Mouse (Mus musculus) kidney, postnatal 36 days (tissue): ENCODE measurements around the gene Zc3h7a.
A peak's percentile ranks its signal among the peaks of the same experiment; 100 is the strongest.

ENCODE experiments used
- DNase-seq, 2 experiments: peaks; one replicate each; pipeline ENCODE4 v3.0.0; 2021 to 2022; ENCODE audit warnings: mixed read lengths in 2 of 2

The Zc3h7a gene

GRCm38 (mm10) chr16:11134348-11135344 lies 41.5 kb downstream of the Zc3h7a start, which contains the start of gene Txndc11:
Gene Txndc11, minus strand, starts transcription at chr16:11134650.
- DNase-seq: peak; percentile 99 to 100

- DNase-seq: peak in 1 of 2 experiments; percentile 19
These were observed 42.5 kb downstream of the Zc3h7a start for GRCm38 (mm10) chr16:11133476-11134347.

DNA sequence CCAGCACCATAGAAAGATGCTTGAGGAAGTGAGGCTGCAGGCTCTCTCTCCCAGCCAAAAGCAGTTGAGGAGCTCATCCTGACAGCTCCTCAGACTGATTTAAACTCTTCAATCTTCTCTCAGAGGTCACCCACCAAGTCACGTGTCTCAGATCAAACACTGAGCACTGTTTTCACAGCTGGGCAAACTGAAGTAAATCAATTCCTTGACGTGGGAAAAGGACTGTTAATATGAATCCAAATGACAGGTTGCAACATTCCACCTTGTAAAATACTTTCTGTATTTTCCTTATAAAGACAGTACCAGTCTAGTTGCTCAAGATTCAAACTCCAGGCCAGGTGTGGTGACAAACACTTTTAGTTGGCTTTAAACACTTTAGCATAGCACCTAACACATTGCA lies 43.4 kb downstream of the Zc3h7a start:
- DNase-seq: peak; percentile 13 to 20

DNA sequence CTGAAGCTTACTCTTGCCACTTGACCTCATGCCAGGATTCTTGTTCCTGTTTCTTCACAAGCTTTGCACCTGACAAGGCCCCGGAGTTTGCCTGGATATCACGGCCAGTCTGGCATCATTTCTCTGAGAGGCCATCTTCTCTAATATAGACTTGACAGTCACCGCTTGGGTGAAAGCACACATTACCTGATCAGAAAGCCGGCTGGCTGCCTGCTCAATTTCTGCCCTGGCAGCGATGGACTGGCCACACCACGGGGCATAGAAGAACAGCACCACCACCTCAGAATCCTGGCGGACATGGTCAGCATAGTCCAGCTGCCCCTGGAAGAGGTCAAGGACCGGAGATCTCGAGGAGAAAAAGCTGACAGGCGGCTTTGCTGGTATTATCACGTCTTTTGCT lies 47.9 kb downstream of the Zc3h7a start:
- peak; percentile 46 to 61 for DNase-seq

GRCm38 (mm10) chr16:11125371-11125770 lies 50.8 kb downstream of the Zc3h7a start:
- no peak for DNase-seq

- DNase-seq: no peak
These were observed 52.1 kb downstream of the Zc3h7a start for GRCm38 (mm10) chr16:11124110-11124509.

GRCm38 (mm10) chr16:11122625-11123024 lies 53.6 kb downstream of the Zc3h7a start:
- no peak for DNase-seq

GRCm38 (mm10) chr16:11109198-11109740 lies 66.9 kb downstream of the Zc3h7a start:
- peak in 1 of 2 experiments; percentile 9 for DNase-seq

- no peak for DNase-seq
These were observed 71.3 kb downstream of the Zc3h7a start for GRCm38 (mm10) chr16:11104905-11105304.

DNA sequence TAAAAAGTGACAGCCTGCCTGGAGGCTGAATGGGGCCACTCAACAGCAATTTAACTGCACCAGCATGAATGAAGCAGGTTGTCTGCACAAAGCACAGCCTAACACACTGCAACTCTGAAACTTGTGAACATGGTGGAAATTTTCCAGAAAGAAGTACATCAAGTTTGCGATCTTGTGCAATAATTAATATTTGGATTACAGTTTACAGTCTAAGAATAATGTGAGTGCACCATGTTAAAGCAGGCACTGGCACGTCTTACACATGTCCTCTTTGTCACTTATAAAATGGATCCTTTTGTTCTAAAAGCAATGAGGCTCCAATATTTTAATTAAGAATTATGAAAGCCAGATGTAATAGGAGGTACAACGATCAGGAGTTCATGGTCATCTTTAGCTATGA lies 78.9 kb downstream of the Zc3h7a start:
- DNase-seq: no peak

GRCm38 (mm10) chr16:11093717-11094386 lies 82.3 kb downstream of the Zc3h7a start:
- no peak for DNase-seq

DNA sequence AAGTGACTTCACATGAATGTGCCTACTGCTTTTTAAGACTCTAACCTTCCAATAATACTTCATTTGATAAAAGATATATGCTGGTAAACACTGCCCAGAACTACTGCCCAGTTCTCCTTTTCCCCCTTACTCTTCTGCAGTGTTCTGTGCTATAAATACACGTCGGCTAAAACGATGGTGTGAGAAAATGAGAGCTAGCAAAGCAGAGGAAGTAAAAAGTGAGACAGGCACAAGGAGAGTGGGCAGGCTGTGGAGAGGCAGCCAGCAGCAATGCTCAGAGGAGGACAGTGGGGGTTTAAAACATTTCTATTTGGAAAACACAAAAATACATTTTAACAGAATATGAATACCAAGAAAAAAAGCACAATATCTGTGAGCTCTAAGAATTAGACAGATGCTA lies 83.7 kb downstream of the Zc3h7a start:
- DNase-seq: no peak

DNA sequence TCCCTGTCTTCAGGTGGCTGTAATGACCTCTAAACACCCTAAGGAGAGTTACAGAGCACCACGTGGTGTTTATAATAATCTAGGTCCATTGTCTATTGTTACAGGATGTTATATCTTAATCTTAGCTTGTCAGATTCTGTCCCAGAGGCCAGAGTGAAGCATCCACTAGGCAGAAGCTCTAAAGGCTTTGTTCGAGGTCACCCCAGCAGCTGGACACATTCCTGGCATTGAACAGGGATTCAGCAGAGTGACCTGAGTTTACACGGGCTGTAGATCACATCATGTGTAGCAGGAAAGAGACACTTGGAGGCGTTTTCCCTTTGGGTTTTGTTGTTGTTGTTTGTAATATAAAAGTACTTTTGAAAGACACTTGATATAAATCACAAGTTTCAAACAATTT lies 84.1 kb downstream of the Zc3h7a start:
- peak; percentile 48 to 58 for DNase-seq

DNA sequence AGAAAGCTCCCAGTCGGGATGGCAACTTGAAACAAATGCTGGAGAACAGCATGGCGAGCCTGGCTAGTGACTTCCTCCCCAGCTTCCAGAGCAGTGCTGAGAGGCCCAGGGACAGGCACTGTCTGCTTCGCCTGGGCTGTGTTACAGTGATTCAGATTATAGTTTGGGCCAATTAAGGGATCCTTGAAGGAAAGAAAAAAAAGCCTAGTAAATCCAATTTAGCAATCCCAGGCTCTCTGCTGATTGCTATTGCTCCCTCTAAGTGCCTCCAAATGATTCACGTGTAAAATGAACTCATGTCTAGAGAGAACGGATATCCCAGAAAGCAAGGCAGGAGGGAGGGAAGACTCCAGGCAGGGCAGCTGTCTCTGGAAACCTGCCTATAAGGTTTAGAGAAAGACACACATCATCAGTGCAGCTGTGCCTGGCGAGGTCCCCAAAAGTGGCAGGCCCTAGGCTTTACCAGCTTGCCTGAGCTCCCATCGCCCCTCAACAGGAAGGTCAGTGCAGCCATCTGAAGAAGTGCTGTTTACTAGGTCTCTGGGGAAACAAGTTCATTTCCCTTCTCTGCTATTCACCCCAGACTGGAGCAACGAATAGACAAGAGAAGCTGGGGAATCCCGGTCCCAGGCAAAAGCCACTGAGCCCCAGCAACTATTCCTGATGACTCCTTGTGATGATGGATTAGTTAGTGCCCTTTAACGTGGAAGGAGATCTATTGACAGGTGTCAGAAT lies 85.2 kb downstream of the Zc3h7a start:
- DNase-seq: no peak

DNA sequence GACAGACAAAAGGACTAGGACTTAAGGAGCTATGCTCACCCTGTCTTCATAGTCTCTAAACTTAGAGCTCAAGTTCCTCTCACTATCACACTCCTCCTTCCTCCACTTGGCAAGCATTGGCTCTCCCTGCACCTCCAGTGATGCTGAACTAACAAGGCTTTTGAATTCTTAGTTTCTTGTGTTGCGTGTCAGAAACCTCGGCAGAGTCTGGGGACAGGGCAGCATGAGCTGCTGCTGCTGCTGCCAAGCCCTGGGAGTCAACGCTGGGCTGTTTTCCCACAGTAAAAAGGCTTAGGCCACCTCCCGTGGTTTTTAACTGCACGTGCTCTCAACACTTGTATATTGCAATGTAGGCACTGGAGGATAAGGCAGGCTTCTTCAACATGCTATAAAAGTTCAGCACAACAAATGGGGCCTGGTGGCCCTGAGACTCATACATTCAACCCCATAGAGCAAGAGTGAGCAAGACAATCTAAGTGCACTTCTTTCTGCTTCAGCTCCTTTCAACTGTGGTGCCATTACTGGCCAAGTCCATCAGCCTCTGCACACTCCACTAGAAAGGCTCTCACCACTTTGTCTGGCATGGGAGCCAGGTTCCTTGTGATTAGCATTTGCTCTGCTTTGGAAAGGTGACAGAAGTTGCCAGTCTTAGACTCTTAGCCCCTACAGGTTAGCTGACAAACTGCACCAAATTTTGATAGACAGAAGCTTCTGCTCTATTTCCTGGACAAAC lies 89.2 kb downstream of the Zc3h7a start:
- peak; percentile 36 to 43 for DNase-seq
